Comparison of ENCODE assay signal across 16 mouse cellular contexts in genomic region chr7:71351364-71351763, GRCm38 (mm10). TPM values are rescaled to one million over a fixed set of nuclear protein-coding genes. Genes with fewer than 3 reads are reported as not detected.
DNase-seq lines count a peak whose midpoint lies in the region; ATAC-seq and TF ChIP-seq lines count a peak whose summit lies in the region.
"Had no signal": no experiment of that assay in that cellular context is flagged by ENCODE, and none has a peak within 500 bp of the region (broad histone marks: within the 10 kb centered on the region; RNA-seq: fewer than 3 reads in every experiment).

Gm10295 (minus strand) TSS chr7:71351485.

- ATAC-seq in heart, embryonic 13.5 days (ENCODE audit: extremely low read depth, insufficient number of reproducible peaks, low FRiP score, low TSS enrichment), result no peak
- no peak for ATAC-seq in hindbrain, embryonic 16.5 days
- ATAC-seq in neural tube, embryonic 13.5 days (ENCODE audit: low read depth), result no peak
- ATAC-seq: activated CD4-positive, CD25-positive, alpha-beta regulatory T cell, adult 4 months had no signal

- TF ChIP-seq CTCF in heart, adult 2 months (IDR thresholded peaks at IDR 0.05), result no peak

- H3K27me3 ChIP-seq in heart, embryonic 13.5 days (replicated peaks), result no peaks in the 10 kb centered on the region; the same call in 1 of the 2 replicates
- no peaks in the 10 kb centered on the region for H3K27me3 ChIP-seq in heart, adult 2 months (ENCODE audit: control insufficient read depth, insufficient read depth, low read length)
- no peaks in the 10 kb centered on the region for H3K27me3 ChIP-seq in hindbrain, embryonic 16.5 days (replicated peaks; ENCODE audit: control insufficient read depth, insufficient read depth, low read length)
- H3K27me3 ChIP-seq in neural tube, embryonic 13.5 days, result no peaks in the 10 kb centered on the region
- H3K27me3 ChIP-seq: CH12.LX had no signal

- H3K36me3 ChIP-seq in heart, embryonic 13.5 days, result no peaks in the 10 kb centered on the region
- no peaks in the 10 kb centered on the region for H3K36me3 ChIP-seq in heart, adult 2 months (ENCODE audit: control insufficient read depth, insufficient read depth, low read length)
- no peaks in the 10 kb centered on the region for H3K36me3 ChIP-seq in hindbrain, embryonic 16.5 days (ENCODE audit: control insufficient read depth, insufficient read depth, low read length)
- no peaks in the 10 kb centered on the region for H3K36me3 ChIP-seq in neural tube, embryonic 13.5 days

- peak within 1 kb of the TSS; percentile 22; the same call in 1 of the 2 replicates for H3K4me2 ChIP-seq in heart, embryonic 13.5 days
- peak within 1 kb of the TSS; percentile 39 for H3K4me2 ChIP-seq in hindbrain, embryonic 16.5 days (ENCODE audit: low read length)
- H3K4me2 ChIP-seq in neural tube, embryonic 13.5 days, result peak within 1 kb of the TSS; percentile 35

- TF ChIP-seq POLR2A in heart, adult 2 months (IDR thresholded peaks at IDR 0.05; ENCODE audit: insufficient read depth, low read depth, low read length), result no peak

- no peak within 1 kb of the TSS for H3K9ac ChIP-seq in heart, embryonic 13.5 days
- H3K9ac ChIP-seq in heart, adult 2 months (ENCODE audit: low read depth, low read length), result no peak within 1 kb of the TSS
- H3K9ac ChIP-seq in hindbrain, embryonic 16.5 days (ENCODE audit: low read depth, low read length), result peak within 1 kb of the TSS; percentile 16; the same call in 1 of the 2 replicates
- H3K9ac ChIP-seq in neural tube, embryonic 13.5 days, result peak within 1 kb of the TSS; percentile 10; the same call in 1 of the 2 replicates

- no peak for TF ChIP-seq EP300 in heart, adult 2 months (IDR thresholded peaks at IDR 0.05; ENCODE audit: insufficient read depth, low read depth, low read length)

- 33% methylated on average over 11 of the region's 11 CpGs for WGBS in heart, embryonic 13.5 days
- 61% methylated on average over 11 of the region's 11 CpGs for WGBS in heart, adult 2 months
- 8% methylated on average over 11 of the region's 11 CpGs for WGBS in hindbrain, embryonic 16.5 days
- 4% methylated on average over 11 of the region's 11 CpGs for WGBS in neural tube, embryonic 13.5 days

- no peaks in the 10 kb centered on the region for H3K4me1 ChIP-seq in heart, embryonic 13.5 days
- no peaks in the 10 kb centered on the region for H3K4me1 ChIP-seq in heart, adult 2 months (ENCODE audit: control insufficient read depth, insufficient read depth, low read length)
- H3K4me1 ChIP-seq in hindbrain, embryonic 16.5 days (ENCODE audit: control insufficient read depth, insufficient read depth, low read depth, low read length), result peaks cover 5% of the 10 kb centered on the region
- H3K4me1 ChIP-seq in neural tube, embryonic 13.5 days (replicated peaks), result peaks cover 18% of the 10 kb centered on the region

- no peak within 1 kb of the TSS for H3K27ac ChIP-seq in heart, embryonic 13.5 days (replicated peaks)
- no peak within 1 kb of the TSS for H3K27ac ChIP-seq in heart, adult 2 months
- no peak within 1 kb of the TSS for H3K27ac ChIP-seq in hindbrain, embryonic 16.5 days (ENCODE audit: low read depth, low read length)
- H3K27ac ChIP-seq in neural tube, embryonic 13.5 days (replicated peaks), result no peak within 1 kb of the TSS

- H3K79me2 ChIP-seq in heart, adult 2 months (replicated peaks; ENCODE audit: control insufficient read depth, insufficient read depth, low read length), result no peaks in the 10 kb centered on the region

- intact Hi-C loops in heart, adult 2 months (cut with DNase I), result no loop called here
- intact Hi-C loops in left cerebral cortex, postnatal 25 days (cut with DNase I), result no loop called here

- H3K4me3 ChIP-seq in heart, embryonic 13.5 days, result no peak within 1 kb of the TSS; the same call in 1 of the 2 replicates
- no peak within 1 kb of the TSS for H3K4me3 ChIP-seq in heart, adult 2 months
- peak within 1 kb of the TSS; percentile 6 for H3K4me3 ChIP-seq in hindbrain, embryonic 16.5 days (ENCODE audit: low read length)
- no peak within 1 kb of the TSS for H3K4me3 ChIP-seq in neural tube, embryonic 13.5 days
- H3K4me3 ChIP-seq: erythroblast, embryonic 14.5 days had no signal

- DNase-seq in heart, adult 2 months, result no peak
- peak; percentile 18 for DNase-seq in embryo, embryonic 10.5 days (ENCODE audit: low spot score)
- no peak for DNase-seq in kidney, adult 11 months
- DNase-seq in spleen, postnatal 10 days (ENCODE audit: low spot score in 2 of 2), result no peak
- no peak for DNase-seq in left cerebral cortex, postnatal 25 days (ENCODE audit: low spot score in 2 of 2)
- DNase-seq: gastrocnemius, postnatal 10 days had no signal

- no peaks in the 10 kb centered on the region for H3K9me3 ChIP-seq in heart, embryonic 13.5 days
- H3K9me3 ChIP-seq in hindbrain, embryonic 16.5 days (ENCODE audit: control insufficient read depth, low read length), result no peaks in the 10 kb centered on the region
- no peaks in the 10 kb centered on the region for H3K9me3 ChIP-seq in neural tube, embryonic 13.5 days

RNA-seq across cellular contexts. Expression of gene Gm10295, which starts in this region (rescaled TPM):
- not detected in 2 replicates for polyA plus RNA-seq in heart, embryonic 13.5 days (2015; fragmentation: Nextera tagmentation; extraction: Ambion mirVana)
- not detected for total RNA-seq in heart, adult 2 months (2021)
- not detected in 2 replicates for polyA plus RNA-seq in heart, adult 2 months (2012; rRNA removed)
- not detected in 2 replicates for polyA plus RNA-seq in hindbrain, embryonic 16.5 days (2015; fragmentation: Nextera tagmentation; extraction: Ambion mirVana)
- polyA plus RNA-seq in neural tube, embryonic 13.5 days (2015; fragmentation: Nextera tagmentation; extraction: Ambion mirVana), result not detected in 2 replicates
- not detected for total RNA-seq in left cerebral cortex, postnatal 25 days (2021)
- total RNA-seq: CH12.LX; gastrocnemius, postnatal 10 days; layer of hippocampus, postnatal 10 days; liver, adult 2 months; megakaryocyte progenitor cell, adult 5-6 weeks had no signal
- polyA plus RNA-seq: activated CD4-positive, CD25-positive, alpha-beta regulatory T cell, adult 4 months; erythroblast, embryonic 14.5 days; liver, adult 2 months; testis, adult 2 months had no signal

Comparison
In these comparisons a context has a peak if more than half of its experiments do, and no peak if none do; other contexts are left out.
1. H3K9ac ChIP-seq: peak in hindbrain, embryonic 16.5 days (single experiment) and neural tube, embryonic 13.5 days (single experiment); none in heart, embryonic 13.5 days (single experiment) and heart, adult 2 months (single experiment).
2. Peak in every context shown above with its lines, with median percentiles within 50 percentile points of each other: H3K4me2 ChIP-seq.